ENCODE assay signal across 19 mouse cellular contexts in the genomic region with DNA sequence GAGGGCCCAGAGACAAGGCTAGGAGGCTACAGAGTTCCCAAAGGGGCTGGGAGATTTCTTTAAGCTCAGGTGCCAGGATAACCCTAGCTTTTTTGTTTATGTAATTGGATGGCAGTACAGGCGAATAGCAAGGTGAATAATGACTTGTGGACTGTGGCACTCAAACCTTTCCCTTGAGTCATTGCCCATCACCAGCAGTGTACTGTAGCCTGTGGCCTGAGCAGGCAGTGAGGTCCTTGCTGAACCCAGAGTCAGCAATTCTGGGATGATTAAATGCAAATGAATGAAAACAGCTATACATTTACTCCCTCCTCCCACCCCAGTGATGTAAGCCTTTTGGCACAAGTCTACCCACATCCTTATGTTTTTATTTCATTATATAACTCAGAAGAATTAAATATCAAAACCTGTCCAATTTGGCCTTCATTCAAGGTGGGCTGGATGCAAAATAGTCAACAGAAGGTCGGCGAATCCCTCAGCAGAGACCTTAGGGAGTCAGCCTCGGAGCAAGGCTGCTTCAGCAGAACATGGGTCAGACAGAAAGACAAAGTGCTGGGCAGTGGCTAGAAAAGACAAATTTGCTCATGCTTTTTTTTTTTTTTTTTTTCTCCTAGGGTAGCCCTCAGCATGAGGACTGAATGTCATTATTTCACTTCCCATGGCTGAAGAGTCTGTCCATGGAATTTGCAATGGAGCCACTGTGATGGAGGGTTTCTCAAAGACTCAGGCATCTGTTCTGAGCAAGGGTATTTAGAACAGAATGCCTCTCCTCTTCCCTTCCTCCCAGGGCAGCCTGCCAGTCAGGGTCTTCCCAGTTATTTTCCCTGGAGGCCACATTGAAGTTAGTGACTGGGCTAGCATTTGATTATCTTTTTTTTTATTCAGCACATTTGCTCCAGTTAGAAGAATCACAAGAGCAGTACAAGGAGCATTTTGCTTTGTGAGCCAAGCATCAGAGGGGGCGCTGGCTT. TPM values are rescaled to one million over a fixed set of nuclear protein-coding genes. Genes with fewer than 3 reads are reported as not detected.
DNase-seq lines count a peak whose midpoint lies in the region; TF ChIP-seq lines count a peak whose summit lies in the region.
"Had no signal": no experiment of that assay in that cellular context is flagged by ENCODE, and none has a peak within 500 bp of the region (broad histone marks: within the 10 kb centered on the region; RNA-seq: fewer than 3 reads in every experiment).

No protein-coding gene starts in this region.

- TF ChIP-seq POLR2A in brain, embryonic 14.5 days (IDR thresholded peaks at IDR 0.05; ENCODE audit: borderline replicate concordance, extremely low read depth, insufficient read depth, insufficient read length, poor library complexity, severe bottlenecking): no peak

- DNase-seq in frontal cortex, postnatal 36 days (ENCODE audit: low spot score in 2 of 2): peak; percentile 5 to 8
- no peak for DNase-seq in frontal cortex, postnatal 25 days (ENCODE audit: low spot score in 2 of 2)
- peak; percentile 71 for DNase-seq in left cerebral cortex, postnatal 4 days
- DNase-seq in left cerebral cortex, adult 11 months (ENCODE audit: low spot score): no peak
- peak; percentile 20 for DNase-seq in brain, embryonic 14.5 days (ENCODE audit: low read depth)
- DNase-seq in cerebellum, postnatal 14 days: peak; percentile 69 to 70
- DNase-seq in ovary, postnatal 14 days (ENCODE audit: low spot score): no peak
- no peak for DNase-seq in embryo, embryonic 9.5 days (ENCODE audit: extremely low spot score)
- DNase-seq: adrenal gland, postnatal 10 days; heart, postnatal 36 days; kidney, adult 9 months; kidney, postnatal 36 days; lung, postnatal 10 days; thymus, postnatal 25 days had no signal

- no peak for TF ChIP-seq CTCF in brain, embryonic 14.5 days (IDR thresholded peaks at IDR 0.05; ENCODE audit: borderline replicate concordance, extremely low read depth, insufficient read depth, insufficient read length)

- intact Hi-C loops in left cerebral cortex, postnatal 4 days (cut with DNase I): no loop called here

RNA-seq across cellular contexts. Expression of gene Ppp3r2, which starts 59.3 kb away (rescaled TPM):
- total RNA-seq in left cerebral cortex, postnatal 4 days (2021): 1 to 10 TPM; 2.3 TPM
- polyA plus RNA-seq in brain, embryonic 14.5 days (2012; rRNA removed): 0.09 and 0.38 TPM in 2 replicates
- total RNA-seq: adrenal gland, postnatal 10 days; gastrocnemius, adult 18-20 months; heart, postnatal 36 days; monocyte, adult 5-6 weeks had no signal
- polyA plus RNA-seq: C2C12; forebrain, embryonic 11.5 days; liver, embryonic 16.5 days had no signal

Comparison
In these comparisons a context has a peak if more than half of its experiments do, and no peak if none do; other contexts are left out.
1. DNase-seq: peak in frontal cortex, postnatal 36 days (2 of 2), left cerebral cortex, postnatal 4 days (single experiment), brain, embryonic 14.5 days (single experiment) and cerebellum, postnatal 14 days (2 of 2); none in frontal cortex, postnatal 25 days (0 of 2), left cerebral cortex, adult 11 months (single experiment), ovary, postnatal 14 days (single experiment) and embryo, embryonic 9.5 days (single experiment).